Comparison of ENCODE assay signal across 22 mouse cellular contexts in genomic region chr14:100735276-100735675, GRCm38 (mm10).
A peak's percentile ranks its signal among the peaks of the same experiment; 100 is the strongest.
DNase-seq lines count a peak whose midpoint lies in the region; ATAC-seq lines count a peak whose summit lies in the region.
"Had no signal": no experiment of that assay in that cellular context is flagged by ENCODE, and none has a peak within 500 bp of the region (broad histone marks: within the 10 kb centered on the region; RNA-seq: fewer than 3 reads in every experiment).

No protein-coding gene starts in this region.

- no peaks in the 10 kb centered on the region for H3K36me3 ChIP-seq in embryonic facial prominence, embryonic 13.5 days
- no peaks in the 10 kb centered on the region for H3K36me3 ChIP-seq in limb, embryonic 12.5 days
- H3K36me3 ChIP-seq: embryonic facial prominence, embryonic 12.5 days; forebrain, embryonic 12.5 days; G1E; heart, embryonic 10.5 days; hindbrain, embryonic 13.5 days had no signal

- intact Hi-C loops in gastrocnemius, postnatal 36 days (cut with DNase I) = no loop called here

- H3K9ac ChIP-seq in embryonic facial prominence, embryonic 13.5 days = no peak overlapping the region
- no peak overlapping the region for H3K9ac ChIP-seq in limb, embryonic 12.5 days (replicated peaks)
- H3K9ac ChIP-seq: embryonic facial prominence, embryonic 12.5 days; forebrain, embryonic 12.5 days; hindbrain, embryonic 13.5 days had no signal

- 0 out of 2 replicates have a peak, but pooled peaks cover 6% of the 10 kb centered on the region for H3K4me1 ChIP-seq in embryonic facial prominence, embryonic 13.5 days
- H3K4me1 ChIP-seq in limb, embryonic 12.5 days (replicated peaks) = peaks cover 17% of the 10 kb centered on the region
- H3K4me1 ChIP-seq: embryonic facial prominence, embryonic 12.5 days; forebrain, embryonic 12.5 days; heart, embryonic 10.5 days had no signal

- H3K27ac ChIP-seq in embryonic facial prominence, embryonic 13.5 days = 0 out of 2 replicates have a peak overlapping the region, but pooled peaks have one; percentile 17
- H3K27ac ChIP-seq in limb, embryonic 12.5 days = peak overlapping the region; percentile 73
- H3K27ac ChIP-seq: embryonic facial prominence, embryonic 12.5 days; forebrain, embryonic 12.5 days; heart, embryonic 10.5 days; hindbrain, embryonic 13.5 days; hindbrain, postnatal 0 days had no signal

- H3K9me3 ChIP-seq in embryonic facial prominence, embryonic 13.5 days = no peaks in the 10 kb centered on the region
- peaks cover 3% of the 10 kb centered on the region; the same call in 1 of the 2 replicates for H3K9me3 ChIP-seq in limb, embryonic 12.5 days
- H3K9me3 ChIP-seq: embryonic facial prominence, embryonic 12.5 days; forebrain, embryonic 12.5 days; heart, embryonic 10.5 days; hindbrain, embryonic 13.5 days had no signal

- DNase-seq in embryo, embryonic 10 days (ENCODE audit: low spot score) = peak; percentile 12
- no peak for DNase-seq in embryo, embryonic 11 days
- DNase-seq in urinary bladder, postnatal 4 days (ENCODE audit: low spot score in 2 of 2) = no peak
- no peak for DNase-seq in gastrocnemius, postnatal 36 days
- no peak for DNase-seq in heart, adult 9 months (ENCODE audit: low spot score in 2 of 2)
- DNase-seq: adrenal gland, postnatal 10 days; B cell, adult 2 months; cerebellum, adult 11-12 months; cerebellum, adult 9-10 months; cerebellum, postnatal 25 days; gastrocnemius, postnatal 14 days; heart, postnatal 10 days had no signal

- no peaks in the 10 kb centered on the region for H3K27me3 ChIP-seq in embryonic facial prominence, embryonic 13.5 days
- no peaks in the 10 kb centered on the region for H3K27me3 ChIP-seq in limb, embryonic 12.5 days
- H3K27me3 ChIP-seq: embryonic facial prominence, embryonic 12.5 days; forebrain, embryonic 12.5 days; hindbrain, embryonic 13.5 days had no signal

- ATAC-seq in embryonic facial prominence, embryonic 13.5 days (ENCODE audit: insufficient number of reproducible peaks, insufficient read depth, low FRiP score, low TSS enrichment, low read depth) = no peak
- ATAC-seq in limb, embryonic 12.5 days (ENCODE audit: insufficient number of reproducible peaks, insufficient read depth, low FRiP score, low TSS enrichment, low read depth) = peak; percentile 71; the same call in 1 of the 2 replicates
- ATAC-seq: CD4-positive, CD25-positive, alpha-beta regulatory T cell, adult 4 months; forebrain, embryonic 16.5 days; hindbrain, postnatal 0 days had no signal

- no peak overlapping the region for H3K4me2 ChIP-seq in embryonic facial prominence, embryonic 13.5 days
- no peak overlapping the region for H3K4me2 ChIP-seq in limb, embryonic 12.5 days
- H3K4me2 ChIP-seq: embryonic facial prominence, embryonic 12.5 days; forebrain, embryonic 12.5 days; hindbrain, embryonic 13.5 days had no signal

- no peak overlapping the region for H3K4me3 ChIP-seq in embryonic facial prominence, embryonic 13.5 days
- no peak overlapping the region for H3K4me3 ChIP-seq in limb, embryonic 12.5 days (replicated peaks)
- H3K4me3 ChIP-seq: embryonic facial prominence, embryonic 12.5 days; forebrain, embryonic 12.5 days; heart, embryonic 10.5 days; hindbrain, embryonic 13.5 days had no signal

- WGBS in embryonic facial prominence, embryonic 13.5 days = 22% methylated on average over 4 of the region's 4 CpGs
- 18% methylated on average over 4 of the region's 4 CpGs for WGBS in limb, embryonic 12.5 days
